Mouse (Mus musculus) bone marrow, adult 2 months (tissue): ENCODE data around the gene Tmem53.

Experiments used
- CTCF ChIP-seq: fragments of 200-500 bp; IDR thresholded peaks from 2 replicates; pipeline ENCODE4 v1.5.1; 2011; ENCODE audit warnings: low read length, control low read depth; ENCODE audit not compliant: control insufficient read depth, insufficient read depth
- POLR2A ChIP-seq: fragments of 200-500 bp; IDR thresholded peaks from 2 replicates; pipeline ENCODE4 v1.6.1; 2011; ENCODE audit warnings: low read depth, mild to moderate bottlenecking, control low read depth, low read length, borderline replicate concordance; ENCODE audit not compliant: control insufficient read depth

- TF ChIP-seq CTCF (no peak), POLR2A (no peak)
Measured at GRCm38 (mm10) chr4:117252755-117253154, 1.0 kb downstream of the Tmem53 start.
